Mouse (Mus musculus) NIH3T3 (cell line): ENCODE measurements around the gene Lbx1.

Experiments used
- DNase-seq: peaks from one replicate; pipeline ENCODE4 v3.0.0-alpha.2; 2012; ENCODE audit warnings: low read depth

The Lbx1 gene

GRCm38 (mm10) chr19:45235766-45236362 lies at the start of gene Lbx1:
Gene Lbx1 (minus strand): TSS chr19:45235812.
- DNase-seq = no peak

- DNase-seq = peak; percentile 71
Observed at GRCm38 (mm10) chr19:45283302-45283701, 47.7 kb upstream of the Lbx1 start.

- DNase-seq = no peak
Observed at GRCm38 (mm10) chr19:45276196-45276595, 40.6 kb upstream of the Lbx1 start.

GRCm38 (mm10) chr19:45271986-45272385 lies 36.4 kb upstream of the Lbx1 start:
- DNase-seq = no peak

GRCm38 (mm10) chr19:45262995-45263394 lies 27.4 kb upstream of the Lbx1 start:
- no peak for DNase-seq

GRCm38 (mm10) chr19:45257414-45258326 lies 22.1 kb upstream of the Lbx1 start:
- DNase-seq = no peak

GRCm38 (mm10) chr19:45254806-45255205 lies 19.2 kb upstream of the Lbx1 start:
- DNase-seq = no peak

- DNase-seq = no peak
Observed at GRCm38 (mm10) chr19:45252436-45252835, 16.8 kb upstream of the Lbx1 start.

GRCm38 (mm10) chr19:45248691-45249090 lies 13.1 kb upstream of the Lbx1 start:
- DNase-seq = no peak

GRCm38 (mm10) chr19:45243918-45244700 lies 8.5 kb upstream of the Lbx1 start:
- DNase-seq = peak; percentile 45

- no peak for DNase-seq
Observed at GRCm38 (mm10) chr19:45243264-45243602, 7.6 kb upstream of the Lbx1 start.

- DNase-seq = no peak
Observed at GRCm38 (mm10) chr19:45242348-45243263, 7.0 kb upstream of the Lbx1 start.

GRCm38 (mm10) chr19:45242017-45242347 lies 6.4 kb upstream of the Lbx1 start:
- DNase-seq = no peak

- DNase-seq = no peak
Observed at GRCm38 (mm10) chr19:45240026-45240425, 4.4 kb upstream of the Lbx1 start.

- no peak for DNase-seq
Observed at GRCm38 (mm10) chr19:45239191-45239590, 3.6 kb upstream of the Lbx1 start.

- DNase-seq = no peak
Observed at GRCm38 (mm10) chr19:45237665-45238209, 2.1 kb upstream of the Lbx1 start.

GRCm38 (mm10) chr19:45237099-45237498 lies 1.5 kb upstream of the Lbx1 start:
- no peak for DNase-seq

GRCm38 (mm10) chr19:45236363-45236942 lies 841 bp upstream of the Lbx1 start:
- peak; percentile 10 for DNase-seq

GRCm38 (mm10) chr19:45235331-45235741 lies 276 bp downstream of the Lbx1 start:
- no peak for DNase-seq

- no peak for DNase-seq
Observed at GRCm38 (mm10) chr19:45234771-45235231, 811 bp downstream of the Lbx1 start.

GRCm38 (mm10) chr19:45234191-45234770 lies 1.3 kb downstream of the Lbx1 start:
- no peak for DNase-seq
